Mouse (Mus musculus): ENCODE data around the gene Psg26.
"Not testable (repeated sequence)": the region's sequence is repeated elsewhere in the genome, so short reads cannot be mapped to it uniquely, and the experiment has no call there.

Psg26 gene

GRCm38 (mm10) chr7:18484077-18484476 is at the start of gene Psg26:
Gene Psg26 (minus strand): TSS chr7:18484177.
- in situ Hi-C loops (cut with MboI, MseI), result no loop called here

GRCm38 (mm10) chr7:18533420-18533819 is 49.4 kb upstream of the Psg26 start:
- in situ Hi-C loops (cut with MboI, MseI), result no loop called here

GRCm38 (mm10) chr7:18532169-18532568 is 48.2 kb upstream of the Psg26 start, which contains the start of gene Psg25:
Gene Psg25 (minus strand): TSS chr7:18532269.
- in situ Hi-C loops (cut with MboI, MseI), result no loop called here

- in situ Hi-C loops (cut with MboI, MseI), result no loop called here
These were observed 40.7 kb upstream of the Psg26 start for GRCm38 (mm10) chr7:18524668-18525067.

- in situ Hi-C loops (cut with MboI, MseI), result not testable (repeated sequence)
These were observed 28.9 kb upstream of the Psg26 start for GRCm38 (mm10) chr7:18512848-18513247.

- in situ Hi-C loops (cut with MboI, MseI), result not testable (repeated sequence)
These were observed 28.4 kb upstream of the Psg26 start for GRCm38 (mm10) chr7:18512417-18512816.

- in situ Hi-C loops (cut with MboI, MseI), result no loop called here
These were observed 27.5 kb upstream of the Psg26 start for GRCm38 (mm10) chr7:18511479-18511878.

- in situ Hi-C loops (cut with MboI, MseI), result not testable (repeated sequence)
These were observed 52.0 kb downstream of the Psg26 start, which contains the start of gene Psg28 for GRCm38 (mm10) chr7:18431941-18432340. Gene Psg28 (minus strand): TSS chr7:18432041.
